11 mouse cellular contexts compared by ENCODE assay signal in genomic region chr3:142941319-142942024, GRCm38 (mm10). TPM values are rescaled to one million over a fixed set of nuclear protein-coding genes. Genes with fewer than 3 reads are reported as not detected.
DNase-seq lines count a peak whose midpoint lies in the region; ATAC-seq lines count a peak whose summit lies in the region.
"Had no signal": no experiment of that assay in that cellular context is flagged by ENCODE, and none has a peak within 500 bp of the region (broad histone marks: within the 10 kb centered on the region; RNA-seq: fewer than 3 reads in every experiment).

No protein-coding gene starts in this region.

- peak; percentile 40 for DNase-seq in ovary, adult 18-20 months (ENCODE audit: low spot score)
- no peak for DNase-seq in ovary, postnatal 14 days (ENCODE audit: low spot score)
- peak; percentile 21 to 54 for DNase-seq in heart, postnatal 36 days
- DNase-seq in cerebellum, adult 18-20 months: no peak
- DNase-seq in frontal cortex, postnatal 25 days (ENCODE audit: low spot score in 2 of 2): no peak
- DNase-seq in thymus, adult 18-20 months: no peak

- H3K4me1 ChIP-seq in forebrain, embryonic 13.5 days: peaks cover 14% of the 10 kb centered on the region
- H3K4me1 ChIP-seq in forebrain, embryonic 12.5 days: peaks cover 9% of the 10 kb centered on the region
- H3K4me1 ChIP-seq: liver, embryonic 12.5 days; midbrain, embryonic 15.5 days; neural tube, embryonic 15.5 days had no signal

- H3K9ac ChIP-seq in forebrain, embryonic 13.5 days: no peak overlapping the region
- H3K9ac ChIP-seq in forebrain, embryonic 12.5 days: no peak overlapping the region
- H3K9ac ChIP-seq: liver, embryonic 12.5 days; midbrain, embryonic 15.5 days; neural tube, embryonic 15.5 days had no signal

- peak; percentile 53; the same call in 1 of the 2 replicates for ATAC-seq in forebrain, embryonic 13.5 days
- no peak for ATAC-seq in forebrain, embryonic 12.5 days (ENCODE audit: low FRiP score)
- ATAC-seq: liver, embryonic 12.5 days; midbrain, embryonic 15.5 days had no signal

- no peaks in the 10 kb centered on the region for H3K27me3 ChIP-seq in forebrain, embryonic 13.5 days
- H3K27me3 ChIP-seq in forebrain, embryonic 12.5 days: no peaks in the 10 kb centered on the region
- H3K27me3 ChIP-seq: liver, embryonic 12.5 days; midbrain, embryonic 15.5 days; neural tube, embryonic 15.5 days had no signal

- intact Hi-C loops in heart, postnatal 36 days (cut with DNase I): no loop called here

- 16% methylated on average over 6 of the region's 6 CpGs for WGBS in forebrain, embryonic 13.5 days
- 21% methylated on average over 6 of the region's 6 CpGs for WGBS in forebrain, embryonic 12.5 days

- no peaks in the 10 kb centered on the region for H3K9me3 ChIP-seq in forebrain, embryonic 13.5 days (replicated peaks)
- no peaks in the 10 kb centered on the region for H3K9me3 ChIP-seq in forebrain, embryonic 12.5 days
- H3K9me3 ChIP-seq: liver, embryonic 12.5 days; midbrain, embryonic 15.5 days; neural tube, embryonic 15.5 days had no signal

- H3K4me2 ChIP-seq in forebrain, embryonic 13.5 days: no peak overlapping the region
- H3K4me2 ChIP-seq in forebrain, embryonic 12.5 days: no peak overlapping the region
- H3K4me2 ChIP-seq: liver, embryonic 12.5 days; midbrain, embryonic 15.5 days; neural tube, embryonic 15.5 days had no signal

- no peaks in the 10 kb centered on the region for H3K36me3 ChIP-seq in forebrain, embryonic 13.5 days (ENCODE audit: poor library complexity, severe bottlenecking)
- H3K36me3 ChIP-seq in forebrain, embryonic 12.5 days (replicated peaks): no peaks in the 10 kb centered on the region
- H3K36me3 ChIP-seq: liver, embryonic 12.5 days; midbrain, embryonic 15.5 days; neural tube, embryonic 15.5 days had no signal

- H3K27ac ChIP-seq in forebrain, embryonic 13.5 days: no peak overlapping the region; the same call in 1 of the 2 replicates
- no peak overlapping the region for H3K27ac ChIP-seq in forebrain, embryonic 12.5 days
- H3K27ac ChIP-seq: liver, embryonic 12.5 days; midbrain, embryonic 15.5 days; neural tube, embryonic 15.5 days had no signal

- no peak overlapping the region for H3K4me3 ChIP-seq in forebrain, embryonic 13.5 days
- H3K4me3 ChIP-seq in forebrain, embryonic 12.5 days (replicated peaks): no peak overlapping the region
- H3K4me3 ChIP-seq: liver, embryonic 12.5 days; midbrain, embryonic 15.5 days; neural tube, embryonic 15.5 days had no signal

RNA-seq across cellular contexts. Expression of gene Pkn2, which starts 59.7 kb away (rescaled TPM):
- polyA plus RNA-seq in forebrain, embryonic 13.5 days (2015; fragmentation: Nextera tagmentation; extraction: Ambion mirVana): 39.3 and 43.1 TPM in 2 replicates
- polyA plus RNA-seq in forebrain, embryonic 12.5 days (2016; fragmentation: Nextera tagmentation; extraction: Ambion mirVana): 57.1 and 63.1 TPM in 2 replicates
- 10 to 100 TPM; 41.9 to 44.5 TPM for total RNA-seq in heart, postnatal 36 days (2021)

Comparison
In these comparisons a context has a peak if more than half of its experiments do, and no peak if none do; other contexts are left out.
1. DNase-seq: peak in ovary, adult 18-20 months (single experiment) and heart, postnatal 36 days (2 of 2); none in ovary, postnatal 14 days (single experiment), cerebellum, adult 18-20 months (0 of 2), frontal cortex, postnatal 25 days (0 of 2) and thymus, adult 18-20 months (0 of 2).